Mouse (Mus musculus): ENCODE measurements at regions not wholly inside any gene's neighbourhood (a gene's known extent, or its start where the extent isn't known, plus 50 kb on each side); places are given as distances from the start of the nearest gene placed in this dataset.

GRCm38 (mm10) chr4:32183791-32184190, 54.8 kb upstream of the Bach2 start:
- peak; percentile 16 for DNase-seq

- DNase-seq = no peak
These were observed 52.6 kb upstream of the Bach2 start for GRCm38 (mm10) chr4:32185986-32186385.

DNA sequence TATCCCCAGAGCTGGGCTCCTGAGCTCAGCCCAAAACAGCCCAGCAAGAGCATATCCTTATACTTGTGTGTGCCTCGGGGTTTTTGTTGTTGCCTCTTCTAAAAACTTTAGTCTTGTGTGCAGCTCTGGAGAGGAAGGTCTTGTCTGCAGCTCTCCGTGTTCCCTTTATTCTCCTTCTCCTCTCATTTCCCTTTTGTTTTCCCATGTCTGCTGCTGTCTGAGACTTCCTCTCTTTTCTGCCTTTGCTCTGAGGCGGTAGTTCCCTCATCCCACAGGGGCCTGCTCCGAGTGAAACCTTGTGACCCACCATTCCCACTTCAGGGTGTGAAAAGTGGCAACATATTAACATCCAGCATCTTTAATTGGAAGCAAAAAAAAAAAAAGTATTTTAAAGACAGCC, 51.5 kb upstream of the Bach2 start:
- DNase-seq = no peak

GRCm38 (mm10) chr4:32188076-32188475, 50.5 kb upstream of the Bach2 start:
- DNase-seq = no peak

- DNase-seq = no peak
These were observed 49.7 kb upstream of the Bach2 start for GRCm38 (mm10) chr4:32188752-32189415.
